28 mouse cellular contexts compared by ENCODE assay signal in the genomic region with DNA sequence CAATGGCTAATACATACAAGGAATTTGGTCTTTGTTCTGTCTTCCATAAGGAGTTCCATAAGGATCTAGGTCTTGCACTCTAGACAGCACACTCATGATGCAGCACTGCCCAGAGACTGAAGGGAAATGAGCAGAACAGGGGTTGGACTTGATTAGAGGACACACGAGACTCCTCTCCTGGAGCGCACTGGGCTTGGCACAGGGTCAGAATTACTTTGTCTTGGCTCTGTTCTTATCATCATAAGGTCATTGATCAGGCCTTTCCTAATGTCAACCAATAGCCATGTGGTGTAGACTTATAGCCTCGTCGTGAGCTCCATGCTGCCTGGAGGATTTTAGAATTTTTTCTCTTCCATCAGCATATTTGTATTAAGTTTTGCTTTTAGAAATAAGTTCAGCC.
"Had no signal": no experiment of that assay in that cellular context is flagged by ENCODE, and none has a peak within 500 bp of the region (broad histone marks: within the 10 kb centered on the region; RNA-seq: fewer than 3 reads in every experiment).

No protein-coding gene starts in this region.

- DNase-seq: cerebellum, adult 2 months; cerebellum, adult 8-10 months; cerebellum, adult 9-10 months; cerebellum, adult 9-11 months; cerebellum, postnatal 10 days; cerebellum, postnatal 14 days; cerebellum, postnatal 25 days; cerebellum, postnatal 36 days; embryo, embryonic 11 days; forebrain, postnatal 0 days; gastrocnemius, adult 2 months; gastrocnemius, postnatal 10 days; gastrocnemius, postnatal 14 days; gastrocnemius, postnatal 25 days; gastrocnemius, postnatal 36 days; heart, adult 18-20 months; heart, adult 2 months had no signal

- H3K9ac ChIP-seq: embryonic facial prominence, embryonic 12.5 days; embryonic facial prominence, embryonic 13.5 days; embryonic facial prominence, embryonic 15.5 days; forebrain, embryonic 12.5 days; forebrain, embryonic 13.5 days; forebrain, embryonic 15.5 days; forebrain, postnatal 0 days had no signal

- H3K4me3 ChIP-seq: embryonic facial prominence, embryonic 10.5 days; embryonic facial prominence, embryonic 12.5 days; embryonic facial prominence, embryonic 13.5 days; embryonic facial prominence, embryonic 15.5 days; erythroblast, embryonic 14.5 days; forebrain, embryonic 10.5 days; forebrain, embryonic 12.5 days; forebrain, embryonic 13.5 days; forebrain, embryonic 15.5 days; gastrocnemius, adult 2 months; heart, adult 2 months had no signal

- H3K27me3 ChIP-seq: embryonic facial prominence, embryonic 12.5 days; embryonic facial prominence, embryonic 13.5 days; embryonic facial prominence, embryonic 15.5 days; forebrain, embryonic 12.5 days; forebrain, embryonic 13.5 days; forebrain, embryonic 15.5 days had no signal

- H3K4me1 ChIP-seq: embryonic facial prominence, embryonic 10.5 days; embryonic facial prominence, embryonic 12.5 days; embryonic facial prominence, embryonic 13.5 days; embryonic facial prominence, embryonic 15.5 days; forebrain, embryonic 10.5 days; forebrain, embryonic 12.5 days; forebrain, embryonic 13.5 days; forebrain, embryonic 15.5 days had no signal

- H3K36me3 ChIP-seq: embryonic facial prominence, embryonic 10.5 days; embryonic facial prominence, embryonic 12.5 days; embryonic facial prominence, embryonic 13.5 days; embryonic facial prominence, embryonic 15.5 days; forebrain, embryonic 10.5 days; forebrain, embryonic 12.5 days; forebrain, embryonic 15.5 days had no signal

- H3K4me2 ChIP-seq: embryonic facial prominence, embryonic 12.5 days; embryonic facial prominence, embryonic 13.5 days; embryonic facial prominence, embryonic 15.5 days; forebrain, embryonic 12.5 days; forebrain, embryonic 13.5 days; forebrain, embryonic 15.5 days had no signal

- H3K27ac ChIP-seq: embryonic facial prominence, embryonic 10.5 days; embryonic facial prominence, embryonic 12.5 days; embryonic facial prominence, embryonic 13.5 days; embryonic facial prominence, embryonic 15.5 days; forebrain, embryonic 10.5 days; forebrain, embryonic 12.5 days; forebrain, embryonic 13.5 days; forebrain, embryonic 15.5 days; gastrocnemius, adult 2 months; heart, adult 2 months had no signal

- H3K9me3 ChIP-seq: embryonic facial prominence, embryonic 10.5 days; embryonic facial prominence, embryonic 12.5 days; embryonic facial prominence, embryonic 13.5 days; embryonic facial prominence, embryonic 15.5 days; forebrain, embryonic 10.5 days; forebrain, embryonic 12.5 days; forebrain, embryonic 13.5 days; forebrain, embryonic 15.5 days had no signal

- ATAC-seq: forebrain, embryonic 13.5 days; forebrain, embryonic 14.5 days; forebrain, embryonic 15.5 days; forebrain, embryonic 16.5 days; forebrain, postnatal 0 days had no signal
